Mouse (Mus musculus) liver, embryonic 13.5 days (tissue): ENCODE measurements around the gene Cab39l. TPM values are rescaled to one million over a fixed set of nuclear protein-coding genes. Genes with fewer than 3 reads are reported as not detected.
"Not testable (repeated sequence)": the region's sequence is repeated elsewhere in the genome, so short reads cannot be mapped to it uniquely, and the experiment has no call there.

ENCODE experiments used
- ATAC-seq: fragments of 200-750 bp; cut with Nextera tagmentation; 2 replicates; pipeline ENCODE4 v1.8.0; 2017; ENCODE audit warnings: low read depth, mild to moderate bottlenecking, moderate number of reproducible peaks, moderate library complexity
- DNase-seq: peaks from one replicate; pipeline ENCODE4 v3.0.0; 2022
- H3K27ac ChIP-seq: fragments of 300-500 bp; sonication (generic); 2 replicates; pipeline ENCODE4 v1.5.1; 2015; ENCODE audit warnings: moderate library complexity, mild to moderate bottlenecking, inconsistent platforms
- H3K27me3 ChIP-seq: fragments of 300-500 bp; sonication (generic); 2 replicates; pipeline ENCODE4 v1.6.1; 2015; ENCODE audit warnings: mild to moderate bottlenecking, inconsistent platforms
- H3K36me3 ChIP-seq: fragments of 300-500 bp; sonication (generic); 2 replicates; pipeline ENCODE4 v1.6.1; 2015; ENCODE audit warnings: mild to moderate bottlenecking, inconsistent platforms
- H3K4me1 ChIP-seq: fragments of 300-500 bp; sonication (generic); replicated peaks from 2 replicates; pipeline ENCODE4 v1.6.1; 2015; ENCODE audit warnings: inconsistent platforms
- H3K4me2 ChIP-seq: fragments of 300-500 bp; sonication (generic); 2 replicates; pipeline ENCODE4 v1.6.1; 2015; ENCODE audit warnings: inconsistent platforms, mild to moderate bottlenecking, moderate library complexity
- H3K4me3 ChIP-seq: fragments of 300-500 bp; sonication (generic); replicated peaks from 2 replicates; pipeline ENCODE4 v1.5.1; 2015; ENCODE audit warnings: mild to moderate bottlenecking, inconsistent platforms
- H3K9ac ChIP-seq: fragments of 300-500 bp; sonication (generic); 2 replicates; pipeline ENCODE4 v1.6.1; 2015; ENCODE audit warnings: mild to moderate bottlenecking, inconsistent platforms
- H3K9me3 ChIP-seq: fragments of 300-500 bp; sonication (generic); replicated peaks from 2 replicates; pipeline ENCODE4 v1.6.1; 2016; ENCODE audit warnings: inconsistent platforms
- WGBS: fragments of 180-500 bp; shearing (Covaris S2); methylation state at CpG from one replicate; pipeline ENCODE4 v1.1.7; 2015; ENCODE audit not compliant: insufficient replicate concordance; 5-methylcytosine and 5-hydroxymethylcytosine counted together
- polyA plus RNA-seq: library from polyadenylated mRNA; unstranded; fragments of >200 nt; fragmentation: Nextera tagmentation; extraction: Ambion mirVana; gene quantifications from 2 replicates; pipeline ENCODE4 v1.2.1, GENCODE M21; 2015

The Cab39l gene
- polyA plus RNA-seq, 1 experiment from 2014 or later, result 30.7 TPM

- no peak for ATAC-seq
- 38% methylated on average over 14 of the region's 14 CpGs for WGBS
Measured at GRCm38 (mm10) chr14:59612920-59613625, 172.3 kb downstream of the Cab39l start.

GRCm38 (mm10) chr14:59614149-59614548 lies 173.4 kb downstream of the Cab39l start:
- H3K27me3 ChIP-seq, H3K27ac ChIP-seq, DNase-seq, H3K4me2 ChIP-seq, ATAC-seq, H3K4me1 ChIP-seq, H3K9ac ChIP-seq, H3K36me3 ChIP-seq, H3K4me3 ChIP-seq, H3K9me3 ChIP-seq: not testable (repeated sequence)
- WGBS, result 53% methylated on average over 3 of the region's 3 CpGs

More at GRCm38 (mm10) chr14:59612920-59613625, 172.3 kb downstream of the Cab39l start:
- H3K27ac ChIP-seq, result no peak overlapping the region
- H3K9ac ChIP-seq, result no peak overlapping the region
- H3K27me3 ChIP-seq, result no peaks in the 10 kb centered on the region
- no peak overlapping the region for H3K4me2 ChIP-seq
- no peaks in the 10 kb centered on the region for H3K36me3 ChIP-seq
- H3K9me3 ChIP-seq, result no peaks in the 10 kb centered on the region
- DNase-seq, result no peak
- H3K4me1 ChIP-seq, result no peaks in the 10 kb centered on the region
- no peak overlapping the region for H3K4me3 ChIP-seq

- no peak overlapping the region for H3K4me2 ChIP-seq
- DNase-seq (no peak), ATAC-seq (no peak)
- H3K4me1 ChIP-seq, result no peaks in the 10 kb centered on the region
- WGBS, result 74% methylated on average over 7 of the region's 7 CpGs
- H3K27ac ChIP-seq, result no peak overlapping the region
- H3K36me3 ChIP-seq, result no peaks in the 10 kb centered on the region
- H3K9ac ChIP-seq, result no peak overlapping the region
- H3K27me3 ChIP-seq, result no peaks in the 10 kb centered on the region
- H3K4me3 ChIP-seq, result no peak overlapping the region
- no peaks in the 10 kb centered on the region for H3K9me3 ChIP-seq
Measured at GRCm38 (mm10) chr14:59616802-59617201, 176.0 kb downstream of the Cab39l start.

- no peaks in the 10 kb centered on the region for H3K36me3 ChIP-seq
- H3K4me2 ChIP-seq, result peak overlapping the region; percentile 65; the same call in 1 of the 2 replicates
- H3K4me1 ChIP-seq, result 0 out of 2 replicates have a peak, but pooled peaks cover 4% of the 10 kb centered on the region
- H3K27me3 ChIP-seq, result peaks cover 41% of the 10 kb centered on the region
- DNase-seq, result no peak
- 39% methylated on average over 9 of the region's 9 CpGs for WGBS
- H3K9me3 ChIP-seq, result no peaks in the 10 kb centered on the region
- H3K27ac ChIP-seq, result no peak overlapping the region
- ATAC-seq, result no peak
- H3K9ac ChIP-seq, result no peak overlapping the region
- H3K4me3 ChIP-seq, result no peak overlapping the region
Measured at GRCm38 (mm10) chr14:59624326-59624885, 183.6 kb downstream of the Cab39l start.

- H3K9ac ChIP-seq, result peak within 1 kb of the TSS; percentile 29
- 0 out of 2 replicates have a peak, but pooled peaks cover 4% of the 10 kb centered on the region for H3K4me1 ChIP-seq
- no peak within 1 kb of the TSS for H3K27ac ChIP-seq
- ATAC-seq, result peak; percentile 59
- H3K9me3 ChIP-seq, result no peaks in the 10 kb centered on the region
- 1% methylated on average over 63 of the region's 65 CpGs for WGBS
- H3K36me3 ChIP-seq, result no peaks in the 10 kb centered on the region
- peak; percentile 19 for DNase-seq
- peaks cover 41% of the 10 kb centered on the region for H3K27me3 ChIP-seq
- peak within 1 kb of the TSS; percentile 65 for H3K4me2 ChIP-seq
- H3K4me3 ChIP-seq, result peak within 1 kb of the TSS; percentile 53
Measured at GRCm38 (mm10) chr14:59625158-59625805, 184.5 kb downstream of the Cab39l start, which contains the start of gene Shisa2. Shisa2 (plus strand) TSS chr14:59625308.

GRCm38 (mm10) chr14:59625806-59626364 lies 185.1 kb downstream of the Cab39l start:
- Histone ChIP-seq H3K27me3 (peaks cover 41% of the 10 kb centered on the region), H3K4me3 (peak overlapping the region; percentile 53), H3K36me3 (no peaks in the 10 kb centered on the region), H3K27ac (no peak overlapping the region), H3K9ac (peak overlapping the region; percentile 29), H3K4me2 (peak overlapping the region; percentile 65), H3K4me1 (0 out of 2 replicates have a peak, but pooled peaks cover 4% of the 10 kb centered on the region), H3K9me3 (no peaks in the 10 kb centered on the region)
- WGBS, result 1% methylated on average over 51 of the region's 51 CpGs
- ATAC-seq, result no peak
- DNase-seq, result no peak

GRCm38 (mm10) chr14:59626711-59627110 lies 185.9 kb downstream of the Cab39l start:
- Histone ChIP-seq H3K4me3 (peak overlapping the region; percentile 53), H3K27ac (no peak overlapping the region), H3K4me1 (0 out of 2 replicates have a peak, but pooled peaks cover 4% of the 10 kb centered on the region), H3K9ac (no peak overlapping the region), H3K36me3 (no peaks in the 10 kb centered on the region), H3K9me3 (no peaks in the 10 kb centered on the region), H3K27me3 (peaks cover 41% of the 10 kb centered on the region), H3K4me2 (peak overlapping the region; percentile 65; the same call in 1 of the 2 replicates)
- WGBS, result 44% methylated on average over 8 of the region's 8 CpGs
- ATAC-seq (no peak), DNase-seq (no peak)

- 49% methylated on average over 9 of the region's 9 CpGs for WGBS
- no peak overlapping the region for H3K4me3 ChIP-seq
- no peak overlapping the region for H3K4me2 ChIP-seq
- no peaks in the 10 kb centered on the region for H3K36me3 ChIP-seq
- H3K4me1 ChIP-seq, result 0 out of 2 replicates have a peak, but pooled peaks cover 4% of the 10 kb centered on the region
- no peak overlapping the region for H3K27ac ChIP-seq
- no peaks in the 10 kb centered on the region for H3K9me3 ChIP-seq
- peaks cover 41% of the 10 kb centered on the region for H3K27me3 ChIP-seq
- ATAC-seq (no peak), DNase-seq (no peak)
- H3K9ac ChIP-seq, result no peak overlapping the region
Measured at GRCm38 (mm10) chr14:59627142-59627680, 186.4 kb downstream of the Cab39l start.

- Histone ChIP-seq H3K4me3 (no peak overlapping the region), H3K9ac (no peak overlapping the region), H3K4me1 (0 out of 2 replicates have a peak, but pooled peaks cover 4% of the 10 kb centered on the region), H3K4me2 (no peak overlapping the region), H3K27me3 (peaks cover 41% of the 10 kb centered on the region), H3K27ac (no peak overlapping the region), H3K9me3 (no peaks in the 10 kb centered on the region), H3K36me3 (no peaks in the 10 kb centered on the region)
- no peak for ATAC-seq
- 53% methylated on average over 7 of the region's 7 CpGs for WGBS
- no peak for DNase-seq
Measured at GRCm38 (mm10) chr14:59627823-59628222, 187.1 kb downstream of the Cab39l start.

GRCm38 (mm10) chr14:59629308-59629707 lies 188.5 kb downstream of the Cab39l start:
- 88% methylated on average over 15 of the region's 15 CpGs for WGBS
- H3K4me1 ChIP-seq, result 0 out of 2 replicates have a peak, but pooled peaks cover 4% of the 10 kb centered on the region
- ATAC-seq (no peak), DNase-seq (no peak)
- peaks cover 37% of the 10 kb centered on the region for H3K27me3 ChIP-seq
- no peak overlapping the region for H3K27ac ChIP-seq
- H3K36me3 ChIP-seq, result no peaks in the 10 kb centered on the region
- no peak overlapping the region for H3K4me3 ChIP-seq
- H3K9ac ChIP-seq, result no peak overlapping the region
- H3K9me3 ChIP-seq, result no peaks in the 10 kb centered on the region
- no peak overlapping the region for H3K4me2 ChIP-seq

- Histone ChIP-seq H3K4me3 (no peak overlapping the region), H3K4me1 (0 out of 2 replicates have a peak, but pooled peaks cover 4% of the 10 kb centered on the region), H3K4me2 (no peak overlapping the region), H3K9ac (no peak overlapping the region), H3K27me3 (peaks cover 29% of the 10 kb centered on the region), H3K36me3 (no peaks in the 10 kb centered on the region), H3K27ac (no peak overlapping the region), H3K9me3 (no peaks in the 10 kb centered on the region)
- WGBS, result 77% methylated on average over 9 of the region's 9 CpGs
- DNase-seq (no peak), ATAC-seq (no peak)
Measured at GRCm38 (mm10) chr14:59630096-59630495, 189.3 kb downstream of the Cab39l start.
